Mouse (Mus musculus) kidney, postnatal 0 days (tissue): ENCODE results near the gene Ptpre. TPM values are rescaled to one million over a fixed set of nuclear protein-coding genes. Genes with fewer than 3 reads are reported as not detected.

Source experiments
- ATAC-seq: fragments of 200-750 bp; cut with Nextera tagmentation; replicated peaks from 2 replicates; pipeline ENCODE4 v1.8.0; 2017; ENCODE audit warnings: low read depth, moderate number of reproducible peaks, moderate TSS enrichment, moderate library complexity; ENCODE audit not compliant: low FRiP score
- DNase-seq: peaks from one replicate; pipeline ENCODE4 v3.0.0-alpha.2; 2016; ENCODE audit warnings: low spot score
- H3K27ac ChIP-seq: fragments of 300-500 bp; sonication (generic); 2 replicates; pipeline ENCODE4 v1.5.1; 2014; ENCODE audit warnings: mild to moderate bottlenecking
- H3K27me3 ChIP-seq: fragments of 300-500 bp; sonication (generic); 2 replicates; pipeline ENCODE4 v1.6.1; 2014; ENCODE audit warnings: low read length, mixed read lengths; ENCODE audit not compliant: insufficient read depth
- H3K36me3 ChIP-seq: fragments of 300-500 bp; sonication (generic); 2 replicates; pipeline ENCODE4 v1.6.1; 2014; ENCODE audit warnings: low read length, mixed read lengths; ENCODE audit not compliant: insufficient read depth
- H3K4me1 ChIP-seq: fragments of 300-500 bp; sonication (generic); replicated peaks from 2 replicates; pipeline ENCODE4 v1.6.1; 2014; ENCODE audit warnings: antibody characterized with exemption, low read length, mixed read lengths; ENCODE audit not compliant: insufficient read depth
- H3K4me2 ChIP-seq: fragments of 300-500 bp; sonication (generic); 2 replicates; pipeline ENCODE4 v1.6.1; 2014; ENCODE audit warnings: mild to moderate bottlenecking, low read length, moderate library complexity, mixed read lengths
- H3K4me3 ChIP-seq: fragments of 300-500 bp; sonication (generic); replicated peaks from 2 replicates; pipeline ENCODE4 v1.5.1; 2014; ENCODE audit warnings: low read depth, low read length
- H3K9ac ChIP-seq: fragments of 300-500 bp; sonication (generic); 2 replicates; pipeline ENCODE4 v1.6.1; 2014; ENCODE audit warnings: low read depth, low read length
- H3K9me3 ChIP-seq: fragments of 300-500 bp; sonication (generic); replicated peaks from 2 replicates; pipeline ENCODE4 v1.6.1; 2016; ENCODE audit warnings: low read length, inconsistent platforms, mixed read lengths
- CTCF ChIP-seq: IDR thresholded peaks from 2 replicates; pipeline ENCODE4 v1.5.1; 2016; ENCODE audit warnings: antibody characterized with exemption, low read depth, mild to moderate bottlenecking, moderate library complexity
- WGBS: fragments of 180-500 bp; shearing (Covaris S2); extraction: QIAGEN DNeasy Blood & Tissue Kit; methylation state at CpG from one replicate; pipeline ENCODE4 v1.1.7; 2014; 5-methylcytosine and 5-hydroxymethylcytosine counted together
- polyA plus RNA-seq: library from polyadenylated mRNA; unstranded; fragments of >200 nt; fragmentation: Nextera tagmentation; extraction: Ambion mirVana; gene quantifications from 2 replicates; pipeline ENCODE4 v1.2.1, GENCODE M21; 2015

Gene Ptpre
- polyA plus RNA-seq, 1 experiment from 2014 or later: 1.3 TPM

- WGBS: 85% methylated on average over 3 of the region's 3 CpGs
- DNase-seq: no peak
- no peak for ATAC-seq
- Histone ChIP-seq H3K4me2 (no peak overlapping the region), H3K9me3 (no peaks in the 10 kb centered on the region), H3K27ac (no peak overlapping the region), H3K36me3 (no peaks in the 10 kb centered on the region), H3K4me1 (no peaks in the 10 kb centered on the region), H3K27me3 (no peaks in the 10 kb centered on the region), H3K9ac (no peak overlapping the region), H3K4me3 (no peak overlapping the region)
- no peak for TF ChIP-seq CTCF
Observed at GRCm38 (mm10) chr7:135553550-135553949, 16.3 kb downstream of the Ptpre start.

GRCm38 (mm10) chr7:135556663-135557402, 19.6 kb downstream of the Ptpre start:
- WGBS: 79% methylated on average over 3 of the region's 3 CpGs
- no peak overlapping the region for H3K9ac ChIP-seq
- DNase-seq (no peak), ATAC-seq (no peak)
- H3K9me3 ChIP-seq: no peaks in the 10 kb centered on the region
- no peaks in the 10 kb centered on the region for H3K36me3 ChIP-seq
- no peaks in the 10 kb centered on the region for H3K27me3 ChIP-seq
- H3K4me3 ChIP-seq: no peak overlapping the region
- no peak for TF ChIP-seq CTCF
- no peaks in the 10 kb centered on the region for H3K4me1 ChIP-seq
- no peak overlapping the region for H3K27ac ChIP-seq
- H3K4me2 ChIP-seq: no peak overlapping the region

DNA sequence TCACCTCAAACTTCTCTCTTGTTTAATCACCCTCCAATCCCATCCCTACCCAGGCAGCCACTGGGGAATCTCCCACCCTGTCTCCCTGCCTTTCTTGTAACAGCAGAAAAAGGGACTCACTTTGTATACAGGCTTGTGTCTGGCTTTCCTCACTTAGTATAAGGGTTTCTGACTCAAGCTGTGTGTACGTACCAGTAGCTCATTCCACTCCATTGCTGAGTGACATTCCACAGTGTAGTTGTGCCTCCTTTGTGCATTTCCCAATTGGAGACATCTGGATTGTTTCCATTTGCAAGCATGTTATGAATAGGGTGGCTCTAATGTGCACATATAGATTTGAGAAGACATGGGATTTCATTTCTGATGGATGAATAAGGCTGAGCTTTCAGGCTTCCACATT, 23.0 kb downstream of the Ptpre start:
- H3K9me3 ChIP-seq: no peaks in the 10 kb centered on the region
- no peak for TF ChIP-seq CTCF
- ATAC-seq (no peak), DNase-seq (no peak)
- H3K27me3 ChIP-seq: no peaks in the 10 kb centered on the region
- no peak overlapping the region for H3K4me3 ChIP-seq
- no peak overlapping the region for H3K9ac ChIP-seq
- no peaks in the 10 kb centered on the region for H3K4me1 ChIP-seq
- H3K27ac ChIP-seq: no peak overlapping the region
- no peak overlapping the region for H3K4me2 ChIP-seq
- no peaks in the 10 kb centered on the region for H3K36me3 ChIP-seq
- 76% methylated on average over 1 of the region's 1 CpGs for WGBS

- Histone ChIP-seq H3K27ac (no peak overlapping the region), H3K4me2 (no peak overlapping the region), H3K36me3 (no peaks in the 10 kb centered on the region), H3K9ac (no peak overlapping the region), H3K4me3 (no peak overlapping the region), H3K9me3 (no peaks in the 10 kb centered on the region), H3K4me1 (no peaks in the 10 kb centered on the region), H3K27me3 (no peaks in the 10 kb centered on the region)
- 85% methylated on average over 8 of the region's 8 CpGs for WGBS
- DNase-seq (no peak), ATAC-seq (no peak)
- TF ChIP-seq CTCF: no peak
Observed at GRCm38 (mm10) chr7:135564022-135564421, 26.7 kb downstream of the Ptpre start.

DNA sequence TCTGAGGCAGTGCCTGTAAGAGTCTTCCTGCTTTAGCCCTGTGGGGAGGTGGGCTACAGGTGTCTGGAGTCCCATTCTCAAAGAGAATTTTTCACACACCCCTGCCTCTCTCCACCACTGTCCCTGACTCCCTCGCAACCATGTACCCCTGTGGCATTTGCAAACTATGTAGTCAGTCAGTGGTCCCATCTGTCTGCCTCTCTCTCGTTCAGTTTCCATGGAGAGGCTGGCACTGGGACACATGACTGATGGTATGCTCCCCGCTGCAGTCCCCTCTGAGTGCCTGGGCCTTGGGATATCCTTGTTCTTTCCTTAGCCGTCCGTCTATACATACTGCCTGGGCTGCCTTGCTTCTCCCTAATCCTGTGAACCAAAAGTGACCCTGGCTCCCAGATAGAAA, 28.7 kb downstream of the Ptpre start:
- 85% methylated on average over 5 of the region's 5 CpGs for WGBS
- H3K4me1 ChIP-seq: no peaks in the 10 kb centered on the region
- no peak overlapping the region for H3K4me3 ChIP-seq
- ATAC-seq: no peak
- DNase-seq: no peak
- no peak overlapping the region for H3K27ac ChIP-seq
- no peak overlapping the region for H3K4me2 ChIP-seq
- H3K9ac ChIP-seq: no peak overlapping the region
- no peak for TF ChIP-seq CTCF
- no peaks in the 10 kb centered on the region for H3K9me3 ChIP-seq
- no peaks in the 10 kb centered on the region for H3K27me3 ChIP-seq
- H3K36me3 ChIP-seq: no peaks in the 10 kb centered on the region

DNA sequence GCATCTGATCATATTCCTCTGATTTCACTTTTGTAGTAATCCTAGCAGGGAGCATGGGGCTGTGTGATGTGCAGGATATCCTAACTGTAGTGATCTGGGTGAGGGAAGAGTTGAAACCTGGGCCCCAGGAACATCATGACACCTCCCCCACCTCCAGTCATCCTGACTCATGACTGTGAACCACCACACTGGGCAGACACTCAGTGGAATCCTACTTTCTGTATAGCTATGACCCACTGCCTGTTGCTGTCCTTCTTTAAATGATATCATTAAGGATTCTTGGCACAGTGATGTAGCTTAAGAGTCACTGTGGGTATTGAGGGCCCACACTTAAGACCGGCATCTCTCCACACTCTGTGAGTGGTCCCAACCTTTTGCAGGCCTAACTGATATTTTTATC, 30.3 kb downstream of the Ptpre start:
- H3K4me3 ChIP-seq: no peak overlapping the region
- WGBS: 79% methylated on average over 1 of the region's 1 CpGs
- DNase-seq (no peak), ATAC-seq (no peak)
- no peak overlapping the region for H3K9ac ChIP-seq
- no peaks in the 10 kb centered on the region for H3K9me3 ChIP-seq
- H3K36me3 ChIP-seq: no peaks in the 10 kb centered on the region
- no peaks in the 10 kb centered on the region for H3K27me3 ChIP-seq
- H3K4me1 ChIP-seq: no peaks in the 10 kb centered on the region
- no peak overlapping the region for H3K4me2 ChIP-seq
- no peak for TF ChIP-seq CTCF
- H3K27ac ChIP-seq: no peak overlapping the region

- TF ChIP-seq CTCF: no peak
Observed at GRCm38 (mm10) chr7:135568550-135568949, 31.3 kb downstream of the Ptpre start.

More at GRCm38 (mm10) chr7:135568550-135568949, 31.3 kb downstream of the Ptpre start:
- no peak overlapping the region for H3K4me2 ChIP-seq
- H3K27ac ChIP-seq: no peak overlapping the region
- no peak overlapping the region for H3K9ac ChIP-seq
- no peaks in the 10 kb centered on the region for H3K4me1 ChIP-seq
- no peaks in the 10 kb centered on the region for H3K27me3 ChIP-seq
- ATAC-seq (no peak), DNase-seq (no peak)
- WGBS: 84% methylated on average over 2 of the region's 2 CpGs
- H3K4me3 ChIP-seq: no peak overlapping the region
- H3K36me3 ChIP-seq: no peaks in the 10 kb centered on the region
- no peaks in the 10 kb centered on the region for H3K9me3 ChIP-seq
